Mouse (Mus musculus) neutrophil, adult 5-6 weeks (primary cell): ENCODE results near the gene Cyp2d22. TPM values are rescaled to one million over a fixed set of nuclear protein-coding genes. Genes with fewer than 3 reads are reported as not detected.

ENCODE experiments used
- ATAC-seq: fragments of 151-379, 151-347 bp; 2 replicates; pipeline ENCODE4 v1.8.0; 2017; ENCODE audit warnings: mild to moderate bottlenecking, moderate TSS enrichment; ENCODE audit not compliant: insufficient number of reproducible peaks, poor library complexity, low FRiP score, severe bottlenecking; ENCODE audit errors: extremely low read depth
- total RNA-seq: library from RNA; stranded (forward); fragments of 200-1000 nt; gene quantifications from 2 replicates; pipeline ENCODE4 v1.2.3, GENCODE M21; 2017

The Cyp2d22 gene
- total RNA-seq, 1 experiment from 2014 or later = 4.7 TPM

GRCm38 (mm10) chr15:82336629-82337028 lies 43.4 kb downstream of the Cyp2d22 start:
- ATAC-seq = no peak

GRCm38 (mm10) chr15:82335194-82335593 lies 44.9 kb downstream of the Cyp2d22 start:
- ATAC-seq = no peak

GRCm38 (mm10) chr15:82325382-82325781 lies 54.7 kb downstream of the Cyp2d22 start:
- ATAC-seq = no peak

GRCm38 (mm10) chr15:82322195-82322594 lies 57.9 kb downstream of the Cyp2d22 start:
- no peak for ATAC-seq

Other genes starting within 250 kb of the Cyp2d22 start
- gene Srebf2, start 233.1 kb downstream of the Cyp2d22 start, total RNA-seq = 71.5 and 74.5 TPM in 2 replicates
- gene Shisa8, start 167.4 kb downstream of the Cyp2d22 start, total RNA-seq = 0.58 and 1.1 TPM in 2 replicates
- gene Tnfrsf13c, start 155.9 kb downstream of the Cyp2d22 start, total RNA-seq = 157 and 160 TPM in 2 replicates
- not detected in 2 replicates for gene Cenpm, start 135.5 kb downstream of the Cyp2d22 start, total RNA-seq
- gene 1500009C09Rik, start 127.9 kb downstream of the Cyp2d22 start, total RNA-seq = not detected in 2 replicates
- gene Sept3, start 105.4 kb downstream of the Cyp2d22 start, total RNA-seq = not detected in 2 replicates
- gene Wbp2nl, start 81.3 kb downstream of the Cyp2d22 start, total RNA-seq = not detected in 2 replicates
- 32.2 and 40.0 TPM in 2 replicates for gene Naga, start 41.3 kb downstream of the Cyp2d22 start, total RNA-seq
- gene Pheta2, start 41.3 kb downstream of the Cyp2d22 start, total RNA-seq = 0.35 and 0.37 TPM in 2 replicates
- gene Smdt1, start 41.3 kb downstream of the Cyp2d22 start, total RNA-seq = 34.0 and 36.1 TPM in 2 replicates
- gene Ndufa6, start 25.9 kb downstream of the Cyp2d22 start, total RNA-seq = 119 and 121 TPM in 2 replicates
- gene Cyp2d11, start 13.8 kb upstream of the Cyp2d22 start, total RNA-seq = not detected in 2 replicates
- gene Cyp2d10, start 26.9 kb upstream of the Cyp2d22 start, total RNA-seq = not detected in 2 replicates
- gene Cyp2d9, start 53.2 kb upstream of the Cyp2d22 start, total RNA-seq = not detected in 2 replicates
- gene Cyp2d12, start 174.8 kb upstream of the Cyp2d22 start, total RNA-seq = not detected in 2 replicates
- not detected in 2 replicates for gene Cyp2d34, start 240.7 kb upstream of the Cyp2d22 start, total RNA-seq